Mouse (Mus musculus) liver, embryonic 14.5 days (tissue): ENCODE measurements around the gene Cacna1d.

Source experiments
- CTCF ChIP-seq: IDR thresholded peaks from 2 replicates; pipeline ENCODE4 v1.5.1; 2016; ENCODE audit warnings: antibody characterized with exemption, low read depth, control low read depth
- EP300 ChIP-seq: IDR thresholded peaks from 2 replicates; pipeline ENCODE4 v1.6.1; 2016; ENCODE audit warnings: antibody characterized with exemption, low read depth

GRCm38 (mm10) chr14:30254776-30255175 lies 236.5 kb downstream of the Cacna1d start:
- TF ChIP-seq CTCF (no peak), EP300 (no peak)
